Mouse (Mus musculus): ENCODE measurements at regions not wholly inside any gene's neighbourhood (a gene's known extent, or its start where the extent isn't known, plus 50 kb on each side); places are given as distances from the start of the nearest gene placed in this dataset.

- no peak for DNase-seq
Measured at GRCm38 (mm10) chr8:127994898-127995297, 363.5 kb upstream of the Nrp1 start.

GRCm38 (mm10) chr8:127995490-127995889, 362.9 kb upstream of the Nrp1 start:
- no peak for DNase-seq

GRCm38 (mm10) chr8:128002386-128002785, 356.0 kb upstream of the Nrp1 start:
- DNase-seq, result no peak

GRCm38 (mm10) chr8:128002806-128003205, 355.6 kb upstream of the Nrp1 start:
- DNase-seq, result no peak

GRCm38 (mm10) chr8:128003385-128003784, 355.0 kb upstream of the Nrp1 start:
- no peak for DNase-seq

- DNase-seq, result no peak
Measured at GRCm38 (mm10) chr8:128003881-128004286, 354.5 kb upstream of the Nrp1 start.

GRCm38 (mm10) chr8:128009393-128010010, 348.9 kb upstream of the Nrp1 start:
- no peak for DNase-seq

GRCm38 (mm10) chr8:128017171-128017570, 341.2 kb upstream of the Nrp1 start:
- DNase-seq, result no peak

GRCm38 (mm10) chr8:128023661-128024060, 334.7 kb upstream of the Nrp1 start:
- DNase-seq, result no peak

- DNase-seq, result peak in 1 of 2 experiments; percentile 7
Measured at GRCm38 (mm10) chr8:128024774-128025222, 333.6 kb upstream of the Nrp1 start.

GRCm38 (mm10) chr8:128025251-128025856, 333.1 kb upstream of the Nrp1 start:
- peak; percentile 31 to 50 for DNase-seq

- DNase-seq, result no peak
Measured at GRCm38 (mm10) chr8:128026981-128027380, 331.4 kb upstream of the Nrp1 start.

GRCm38 (mm10) chr8:128030335-128031280, 327.8 kb upstream of the Nrp1 start:
- no peak for DNase-seq

- no peak for DNase-seq
Measured at GRCm38 (mm10) chr8:128034127-128034526, 324.3 kb upstream of the Nrp1 start.

- DNase-seq, result no peak
Measured at GRCm38 (mm10) chr8:128035672-128036071, 322.7 kb upstream of the Nrp1 start.

- no peak for DNase-seq
Measured at GRCm38 (mm10) chr8:128039341-128040064, 318.9 kb upstream of the Nrp1 start.

- no peak for DNase-seq
Measured at GRCm38 (mm10) chr8:128042877-128043276, 315.5 kb upstream of the Nrp1 start.

- DNase-seq, result no peak
Measured at GRCm38 (mm10) chr8:128043392-128043791, 315.0 kb upstream of the Nrp1 start.

- DNase-seq, result no peak
Measured at GRCm38 (mm10) chr8:128056251-128056650, 302.2 kb upstream of the Nrp1 start.

GRCm38 (mm10) chr8:128057845-128058244, 300.6 kb upstream of the Nrp1 start:
- no peak for DNase-seq

- no peak for DNase-seq
Measured at GRCm38 (mm10) chr8:128059817-128060216, 298.6 kb upstream of the Nrp1 start.

- DNase-seq, result peak in 1 of 2 experiments; percentile 8
Measured at GRCm38 (mm10) chr8:128064211-128064610, 294.2 kb upstream of the Nrp1 start.

GRCm38 (mm10) chr8:128065127-128065526, 293.3 kb upstream of the Nrp1 start:
- DNase-seq, result no peak

Measured in cerebellum, postnatal 25 days (tissue).